8 mouse cellular contexts compared by ENCODE assay signal in genomic region chr6:108417508-108417907, GRCm38 (mm10).
A peak's percentile ranks its signal among the peaks of the same experiment; 100 is the strongest.
DNase-seq lines count a peak whose midpoint lies in the region; ATAC-seq lines count a peak whose summit lies in the region.

No protein-coding gene starts in this region.

- H3K4me3 ChIP-seq in embryonic facial prominence, embryonic 10.5 days, result no peak overlapping the region
- H3K4me3 ChIP-seq in lung, embryonic 16.5 days (ENCODE audit: low read length), result no peak overlapping the region

- H3K4me1 ChIP-seq in embryonic facial prominence, embryonic 10.5 days, result no peaks in the 10 kb centered on the region
- H3K4me1 ChIP-seq in lung, embryonic 16.5 days (replicated peaks; ENCODE audit: control insufficient read depth, insufficient read depth, low read length), result no peaks in the 10 kb centered on the region

- peak; percentile 65 for DNase-seq in embryonic facial prominence, embryonic 10.5 days (ENCODE audit: low spot score)
- peak; percentile 65 to 70 for DNase-seq in heart, postnatal 14 days
- peak; percentile 49 to 73 for DNase-seq in kidney, postnatal 36 days
- DNase-seq in ovary, postnatal 14 days (ENCODE audit: low spot score), result peak; percentile 22
- DNase-seq in urinary bladder, postnatal 25 days (ENCODE audit: low spot score), result peak; percentile 51

- H3K9me3 ChIP-seq in embryonic facial prominence, embryonic 10.5 days, result no peaks in the 10 kb centered on the region
- H3K9me3 ChIP-seq in lung, embryonic 16.5 days (ENCODE audit: control insufficient read depth, low read length), result no peaks in the 10 kb centered on the region

- no peak overlapping the region for H3K27ac ChIP-seq in embryonic facial prominence, embryonic 10.5 days (replicated peaks)
- H3K27ac ChIP-seq in lung, embryonic 16.5 days (ENCODE audit: low read length), result no peak overlapping the region

- no peaks in the 10 kb centered on the region for H3K27me3 ChIP-seq in embryonic facial prominence, embryonic 10.5 days (replicated peaks; ENCODE audit: low read depth, poor library complexity, severe bottlenecking)
- H3K27me3 ChIP-seq in lung, embryonic 16.5 days (ENCODE audit: control insufficient read depth, insufficient read depth, low read depth, low read length), result no peaks in the 10 kb centered on the region

- H3K9ac ChIP-seq in lung, embryonic 16.5 days (ENCODE audit: low read length), result no peak overlapping the region

- WGBS in embryonic facial prominence, embryonic 10.5 days, result 66% methylated on average over 8 of the region's 8 CpGs
- 32% methylated on average over 8 of the region's 8 CpGs for WGBS in lung, embryonic 16.5 days

- peak; percentile 90 for ATAC-seq in CD4-positive, CD25-positive, alpha-beta regulatory T cell, adult 4 months
- ATAC-seq in activated CD4-positive, CD25-positive, alpha-beta regulatory T cell, adult 4 months, result peak; percentile 80
- ATAC-seq in lung, embryonic 16.5 days (ENCODE audit: low read depth), result peak; percentile 85

- H3K4me2 ChIP-seq in lung, embryonic 16.5 days (ENCODE audit: low read depth, low read length), result no peak overlapping the region

- peaks cover 47% of the 10 kb centered on the region for H3K36me3 ChIP-seq in embryonic facial prominence, embryonic 10.5 days (replicated peaks)
- no peaks in the 10 kb centered on the region; the same call in none of the 2 replicates for H3K36me3 ChIP-seq in lung, embryonic 16.5 days (ENCODE audit: control insufficient read depth, insufficient read depth, low read length)

- intact Hi-C loops in heart, postnatal 14 days (cut with DNase I), result loop anchor here (2.0 kb wide), 1 partner anchor 319 kb away; no protein-coding TSS in a partner anchor
